Mouse (Mus musculus) heart, postnatal 25 days (tissue): ENCODE measurements around the gene Lias. TPM values are rescaled to one million over a fixed set of nuclear protein-coding genes. Genes with fewer than 3 reads are reported as not detected.

Experiments
- DNase-seq: peaks from one replicate; pipeline ENCODE4 v3.0.0; 2022; ENCODE audit warnings: low spot score
- intact Hi-C: fragments of 180-260 bp; cut with DNase I; formaldehyde crosslinking; loops from one replicate; pipeline ENCODE4 v1.15.1; 2025
- total RNA-seq, 2 experiments: library from RNA; stranded (reverse); gene quantifications; 2 replicates each; pipeline ENCODE4 v1.2.3; 2021

Lias gene
- total RNA-seq = 10 to 100 TPM; 50.8 to 52.3 TPM

GRCm38 (mm10) chr5:65390648-65391644 lies at the start of gene Lias, which contains the start of gene Rpl9:
TSS of gene Lias (plus strand) at chr5:65391497.
TSS of gene Rpl9 (minus strand) at chr5:65391444.
- DNase-seq = peak; percentile 95
- intact Hi-C loops = loop anchor here (2.0 to 10.0 kb wide), 2 partner anchors 54 to 386 kb away; no protein-coding TSS in a partner anchor

GRCm38 (mm10) chr5:65348168-65348567 lies 43.1 kb upstream of the Lias start, which contains the start of gene Klb:
TSS of gene Klb (plus strand) at chr5:65348314.
- intact Hi-C loops = no loop called here
- DNase-seq = no peak

GRCm38 (mm10) chr5:65350508-65350907 lies 40.8 kb upstream of the Lias start:
- DNase-seq = no peak
- intact Hi-C loops = no loop called here

- intact Hi-C loops = no loop called here
- no peak for DNase-seq
Measured at GRCm38 (mm10) chr5:65354097-65354496, 37.2 kb upstream of the Lias start.

GRCm38 (mm10) chr5:65354985-65355384 lies 36.3 kb upstream of the Lias start:
- no peak for DNase-seq
- intact Hi-C loops = no loop called here

- intact Hi-C loops = no loop called here
- no peak for DNase-seq
Measured at GRCm38 (mm10) chr5:65356851-65357250, 34.4 kb upstream of the Lias start.

- intact Hi-C loops = no loop called here
- no peak for DNase-seq
Measured at GRCm38 (mm10) chr5:65357771-65358170, 33.5 kb upstream of the Lias start.

- intact Hi-C loops = no loop called here
- no peak for DNase-seq
Measured at GRCm38 (mm10) chr5:65367837-65368236, 23.5 kb upstream of the Lias start.

- DNase-seq = no peak
- intact Hi-C loops = no loop called here
Measured at GRCm38 (mm10) chr5:65371551-65371950, 19.7 kb upstream of the Lias start.

- intact Hi-C loops = no loop called here
Measured at GRCm38 (mm10) chr5:65374746-65375145, 16.6 kb upstream of the Lias start.

GRCm38 (mm10) chr5:65385704-65386103 lies 5.6 kb upstream of the Lias start:
- intact Hi-C loops = no loop called here

More at GRCm38 (mm10) chr5:65374746-65375145, 16.6 kb upstream of the Lias start:
- no peak for DNase-seq

GRCm38 (mm10) chr5:65387008-65387867 lies 4.1 kb upstream of the Lias start:
- DNase-seq = no peak
- intact Hi-C loops = no loop called here

More at GRCm38 (mm10) chr5:65385704-65386103, 5.6 kb upstream of the Lias start:
- no peak for DNase-seq

- no peak for DNase-seq
- intact Hi-C loops = loop anchor here (2.0 to 10.0 kb wide), 2 partner anchors 55 to 387 kb away; no protein-coding TSS in a partner anchor
Measured at GRCm38 (mm10) chr5:65391753-65392152, 456 bp downstream of the Lias start.

- DNase-seq = no peak
- intact Hi-C loops = loop anchor here (10.0 kb wide), 1 partner anchor 390 kb away; no protein-coding TSS in a partner anchor
Measured at GRCm38 (mm10) chr5:65394425-65394824, 3.1 kb downstream of the Lias start.

- intact Hi-C loops = loop anchor here (1.0 to 5.0 kb wide), 3 partner anchors 131 to 366 kb away; no protein-coding TSS in a partner anchor
- peak; percentile 47 for DNase-seq
Measured at GRCm38 (mm10) chr5:65401251-65401994, 10.1 kb downstream of the Lias start.

- intact Hi-C loops = no loop called here
- no peak for DNase-seq
Measured at GRCm38 (mm10) chr5:65407989-65408388, 16.7 kb downstream of the Lias start.

GRCm38 (mm10) chr5:65415653-65416458 lies 24.6 kb downstream of the Lias start:
- DNase-seq = no peak
- intact Hi-C loops = no loop called here

GRCm38 (mm10) chr5:65419136-65419535 lies 27.8 kb downstream of the Lias start:
- intact Hi-C loops = no loop called here
- no peak for DNase-seq
